Mouse (Mus musculus) heart, postnatal 4 days (tissue): Measurements from ENCODE around the gene B3gnt7. TPM values are rescaled to one million over a fixed set of nuclear protein-coding genes. Genes with fewer than 3 reads are reported as not detected.

ENCODE experiments used
- DNase-seq: peaks from one replicate; pipeline ENCODE4 v3.0.0; 2021
- total RNA-seq, 2 experiments: library from RNA; stranded (reverse); gene quantifications; 2 replicates each; pipeline ENCODE4 v1.2.3; 2021

Gene B3gnt7
- 1 to 10 TPM in 1 of 2 experiments, under 1 TPM in 1; 0.98 to 1.1 TPM for total RNA-seq

DNA sequence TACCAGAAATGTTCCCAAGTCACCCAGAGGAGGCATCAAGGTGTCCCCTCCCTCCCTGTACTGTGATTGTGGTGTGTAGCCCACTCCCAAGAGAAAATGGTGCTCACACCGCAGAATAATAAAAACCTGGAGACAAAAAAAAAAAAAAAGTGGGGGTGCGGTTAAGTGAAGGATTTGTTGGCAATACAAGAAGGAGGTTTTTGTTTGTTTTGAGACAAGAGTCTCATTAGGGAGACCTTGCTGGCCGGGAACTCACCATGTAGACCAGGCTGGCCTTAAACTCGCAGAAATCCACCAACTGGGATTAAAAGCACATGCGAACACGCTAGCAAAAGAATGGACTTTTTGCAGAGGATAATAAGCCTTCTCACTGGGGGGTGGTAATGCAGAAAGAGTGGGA is at the start of gene B3gnt7:
Gene B3gnt7, plus strand, starts transcription at position 301 of the 400 bp plus-strand sequence.
- no peak for DNase-seq

DNA sequence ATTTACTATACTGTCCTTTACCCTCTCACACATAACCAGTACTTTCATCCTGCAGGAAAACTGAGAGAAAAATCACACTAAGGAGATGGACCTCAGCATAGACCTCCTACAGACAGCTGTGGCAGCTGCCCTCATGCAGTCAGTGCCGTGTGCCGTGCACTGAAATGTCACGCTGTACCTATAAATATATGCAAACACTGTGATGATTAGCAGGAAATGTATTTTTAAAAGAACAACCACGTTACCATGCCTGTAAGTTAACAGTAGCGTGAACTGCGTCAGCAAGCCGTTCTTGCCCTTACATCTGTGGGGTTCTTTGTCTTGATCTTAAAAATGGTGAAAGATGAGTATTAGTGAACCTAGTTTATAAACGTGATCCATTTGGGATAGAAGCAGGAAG is 49.2 kb upstream of the B3gnt7 start:
- DNase-seq: no peak

DNA sequence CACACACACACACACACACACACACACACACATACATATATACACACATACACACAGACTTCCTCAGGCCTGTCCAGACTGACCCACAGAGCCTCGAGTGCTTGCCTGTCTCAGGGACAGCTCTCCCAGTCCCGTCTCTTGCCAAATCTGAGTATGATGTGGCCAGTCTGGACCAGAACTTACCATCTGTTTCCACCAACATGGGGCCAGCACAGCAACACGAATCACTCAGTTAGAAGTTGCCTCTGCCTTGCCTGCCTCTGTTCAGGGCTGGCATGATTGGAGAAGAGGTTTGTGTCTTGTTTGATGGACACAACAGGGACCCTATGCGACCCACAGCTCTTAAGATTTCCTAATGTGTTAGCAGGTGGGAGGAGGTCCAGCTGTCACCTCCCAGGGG is 46.3 kb upstream of the B3gnt7 start:
- no peak for DNase-seq

DNA sequence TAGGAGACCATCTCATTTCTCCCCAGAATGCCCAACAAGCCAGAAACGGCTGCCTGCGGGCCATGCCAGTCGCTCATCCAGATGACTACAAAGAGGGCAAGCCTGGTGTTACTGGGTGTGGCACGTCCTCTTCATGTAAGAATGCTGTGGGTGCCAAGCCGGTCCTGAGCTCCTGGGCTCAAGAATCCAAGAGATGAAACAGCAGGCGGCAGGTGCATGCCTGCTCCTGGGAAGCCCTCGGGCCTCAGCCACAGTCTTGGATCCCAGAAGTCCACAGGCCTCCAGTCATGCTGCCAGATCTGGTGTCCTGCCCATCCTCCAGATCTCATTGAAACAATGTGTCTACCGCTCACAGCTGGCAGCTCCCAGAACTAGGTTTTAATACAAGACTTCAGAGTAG is 45.4 kb upstream of the B3gnt7 start:
- no peak for DNase-seq

DNA sequence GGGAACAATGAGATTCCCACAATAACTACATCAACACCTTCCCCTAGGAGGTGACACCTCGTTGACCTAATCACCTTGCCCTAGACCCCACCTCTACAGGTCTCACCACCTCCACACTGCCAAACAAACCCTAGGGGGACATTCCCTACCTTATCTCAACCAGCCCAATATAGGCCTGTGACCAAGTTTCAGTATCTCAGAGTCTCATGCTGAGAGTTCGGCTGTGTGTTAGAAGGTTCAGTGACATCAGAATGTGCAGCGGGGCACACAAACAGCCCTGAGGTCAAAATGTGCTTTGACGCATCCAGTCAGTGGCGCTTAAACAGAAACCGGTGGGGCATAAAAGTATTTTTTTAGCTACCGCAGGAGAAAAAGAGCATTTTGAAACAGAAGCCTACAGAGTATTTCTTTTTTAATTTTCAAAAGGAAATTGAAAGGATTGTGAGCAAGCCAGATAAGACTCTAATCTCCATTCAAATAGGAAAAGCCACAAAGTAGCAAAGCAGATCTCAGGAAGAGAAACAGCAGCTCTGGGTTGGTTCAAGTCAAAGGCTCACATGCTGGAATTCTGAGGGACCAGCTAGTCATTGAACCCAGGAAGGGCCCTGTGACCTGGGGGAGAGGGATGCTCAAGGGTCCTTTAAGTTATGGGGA is 44.3 kb upstream of the B3gnt7 start:
- DNase-seq: no peak

DNA sequence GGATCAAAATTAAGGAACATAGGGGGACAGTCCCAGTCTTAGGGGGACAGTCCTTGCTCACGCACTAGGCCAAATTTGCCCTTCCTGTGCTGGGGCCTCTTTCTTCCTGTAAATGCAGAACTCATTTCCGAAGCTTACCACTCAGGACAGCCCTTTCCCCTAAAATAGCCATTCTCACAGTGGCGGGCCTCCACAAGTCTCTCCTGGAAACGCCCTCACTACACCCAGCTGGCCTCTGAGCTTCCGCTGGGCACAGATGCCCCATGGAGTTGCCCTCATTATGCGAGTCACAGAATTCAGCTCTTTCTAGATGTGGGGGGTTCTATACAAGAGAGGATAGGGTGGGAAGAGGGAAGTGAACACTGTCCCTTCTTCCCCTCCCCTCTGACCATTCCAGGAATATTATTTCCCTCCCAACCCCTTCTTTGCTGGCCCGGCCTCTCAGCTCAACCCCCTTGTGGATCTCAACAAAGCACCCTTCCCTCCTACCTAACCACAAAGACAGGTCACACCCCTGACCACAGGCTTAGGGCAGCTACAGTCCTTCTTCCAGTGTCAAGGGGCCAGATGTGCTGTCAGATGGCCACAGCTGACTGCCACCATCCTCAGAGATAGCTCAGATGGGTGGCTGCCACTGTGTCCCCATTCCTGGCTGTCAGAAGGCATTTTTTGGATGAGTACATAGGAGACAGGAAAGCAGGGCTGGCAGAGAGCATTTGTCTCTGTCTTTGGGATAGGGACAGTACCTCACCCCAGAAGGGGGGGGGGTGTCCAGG is 38.9 kb upstream of the B3gnt7 start:
- DNase-seq: no peak

DNA sequence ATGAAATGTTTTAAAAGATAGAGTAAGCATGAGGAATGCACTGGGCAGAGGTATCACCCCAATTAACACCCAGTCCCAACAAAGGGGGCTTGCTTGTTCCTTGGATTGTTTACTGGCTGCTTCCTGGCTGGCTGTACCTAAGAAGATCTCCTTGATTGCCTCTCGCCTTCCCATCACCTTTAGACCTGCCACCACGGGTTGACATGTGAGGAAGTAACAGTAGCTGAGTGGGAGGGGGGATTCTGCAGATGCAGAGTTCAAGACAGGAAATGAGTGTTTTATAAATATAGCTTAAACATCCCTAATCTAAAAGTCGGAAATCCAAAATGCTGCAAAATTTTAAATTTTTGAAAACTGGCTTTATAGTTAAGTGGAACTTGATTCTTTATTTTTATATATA is 37.6 kb upstream of the B3gnt7 start:
- DNase-seq: no peak

DNA sequence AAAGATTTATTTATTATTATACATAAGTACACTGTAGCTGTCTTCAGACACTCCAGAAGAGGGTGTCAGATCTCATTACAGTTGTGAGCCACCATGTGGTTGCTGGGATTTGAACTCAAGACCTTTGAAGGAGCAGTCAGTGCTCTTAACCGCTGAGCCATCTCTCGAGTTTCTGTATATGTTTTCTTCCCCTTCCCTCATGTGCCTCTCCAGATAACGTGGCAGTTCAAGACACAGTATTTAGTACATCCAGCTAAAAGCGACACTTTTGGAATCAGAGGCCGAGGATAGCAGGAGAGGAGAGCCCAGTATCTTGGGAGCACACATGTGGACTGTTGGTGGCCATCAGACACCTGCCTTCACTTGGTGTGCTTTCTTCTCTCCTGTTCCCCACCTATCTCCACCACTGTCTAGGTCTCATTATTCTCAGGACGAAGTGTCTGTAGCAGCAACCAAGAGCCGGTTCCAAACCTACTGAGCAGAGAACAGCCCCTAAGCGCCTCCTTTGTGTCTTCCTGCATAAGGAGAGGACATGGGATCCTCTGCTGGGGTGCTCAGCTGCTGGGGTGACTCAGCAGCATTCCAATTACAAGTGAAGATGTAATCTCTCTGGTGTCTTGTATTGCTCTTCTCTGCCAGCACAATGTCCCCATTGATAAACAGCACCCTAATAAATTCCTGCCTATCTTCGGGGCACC is 34.0 kb upstream of the B3gnt7 start:
- no peak for DNase-seq

DNA sequence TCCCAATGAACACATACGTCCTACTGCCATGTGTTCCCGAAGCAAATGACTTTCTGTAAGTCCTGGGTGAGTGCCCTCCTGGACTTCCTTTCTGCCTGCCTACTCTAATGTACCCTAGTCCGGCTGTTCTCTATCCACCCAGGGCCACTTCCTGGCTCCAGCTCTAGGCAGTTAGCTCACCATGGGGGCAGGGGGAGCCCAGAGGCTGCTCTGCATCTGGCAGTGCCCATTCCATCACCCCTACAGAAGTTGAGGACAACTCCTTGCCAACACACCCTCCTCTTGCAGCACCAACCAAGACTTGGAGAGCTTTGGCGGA is 33.5 kb upstream of the B3gnt7 start:
- DNase-seq: no peak

DNA sequence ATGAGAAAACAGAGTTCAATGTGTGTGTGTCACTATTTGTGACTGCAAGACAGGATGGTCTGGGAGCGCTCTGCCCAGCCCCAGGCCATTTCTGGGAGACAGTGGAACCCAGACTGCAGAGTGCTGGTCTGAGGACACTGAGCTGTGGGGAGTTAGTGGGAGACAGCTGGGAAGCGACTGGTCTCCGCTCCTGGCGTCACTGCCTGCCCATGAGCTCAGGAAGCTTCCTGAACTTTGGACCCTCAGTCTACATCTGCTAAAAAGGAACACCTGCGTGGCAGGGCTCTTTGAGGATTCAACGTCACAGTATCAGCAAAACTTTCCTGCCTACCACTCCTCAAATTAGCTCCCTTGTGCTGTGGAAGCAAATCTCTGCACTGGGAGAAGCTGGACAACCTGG is 30.9 kb upstream of the B3gnt7 start:
- no peak for DNase-seq

DNA sequence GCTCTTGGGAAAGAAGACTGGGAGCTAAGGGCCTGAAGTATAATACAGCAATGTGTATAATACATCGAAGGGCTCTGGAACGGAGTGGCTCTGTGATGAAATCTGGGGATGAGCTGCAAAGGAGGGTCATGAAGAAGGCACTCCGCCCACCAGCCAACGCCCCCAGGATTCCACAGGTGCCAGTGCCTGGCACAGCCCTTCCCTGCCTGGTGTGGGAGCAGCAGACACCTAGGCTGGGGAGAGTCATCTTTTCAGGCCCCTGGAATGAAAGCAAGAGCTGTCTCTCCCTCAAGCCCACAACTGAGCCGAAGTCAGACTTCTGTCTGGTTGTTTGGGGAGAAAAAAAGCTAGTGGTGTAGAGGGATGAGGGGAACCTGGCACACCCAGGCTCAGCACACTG is 25.6 kb upstream of the B3gnt7 start:
- no peak for DNase-seq

DNA sequence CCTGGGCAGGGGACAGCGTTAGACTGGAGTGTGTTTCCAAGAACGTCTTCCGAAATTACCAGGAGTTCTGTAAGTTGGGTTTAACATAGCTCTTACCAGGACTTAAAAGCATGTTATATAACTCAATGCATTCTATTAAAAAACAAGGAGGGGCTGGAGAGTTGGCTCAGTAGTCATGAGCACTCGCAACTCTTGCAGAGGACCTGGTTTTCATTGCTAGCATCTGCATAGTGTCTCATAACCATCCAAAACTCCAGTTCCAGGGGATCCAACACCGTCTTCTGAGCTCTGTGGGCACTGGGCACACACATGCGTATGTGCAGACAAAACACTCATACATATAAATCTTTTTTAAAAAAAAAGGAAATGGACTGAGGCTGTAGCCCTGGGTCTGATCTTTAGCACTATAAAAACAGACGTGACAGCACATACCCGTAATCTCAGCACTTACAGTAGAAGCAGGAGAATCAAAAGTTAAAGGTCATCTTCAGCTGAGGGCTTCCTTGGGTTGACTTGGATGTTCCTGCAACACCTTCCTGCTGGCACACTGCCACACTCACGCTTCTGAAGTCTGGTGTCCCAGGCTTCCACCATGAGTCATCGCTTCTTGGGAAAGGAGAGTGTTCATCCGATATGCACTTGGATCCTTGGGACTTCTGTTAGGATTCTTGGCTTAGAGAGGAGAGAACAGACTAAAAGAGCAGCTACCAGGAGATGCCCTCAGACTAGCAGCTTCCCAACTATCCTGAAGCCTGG is 20.7 kb upstream of the B3gnt7 start:
- no peak for DNase-seq

DNA sequence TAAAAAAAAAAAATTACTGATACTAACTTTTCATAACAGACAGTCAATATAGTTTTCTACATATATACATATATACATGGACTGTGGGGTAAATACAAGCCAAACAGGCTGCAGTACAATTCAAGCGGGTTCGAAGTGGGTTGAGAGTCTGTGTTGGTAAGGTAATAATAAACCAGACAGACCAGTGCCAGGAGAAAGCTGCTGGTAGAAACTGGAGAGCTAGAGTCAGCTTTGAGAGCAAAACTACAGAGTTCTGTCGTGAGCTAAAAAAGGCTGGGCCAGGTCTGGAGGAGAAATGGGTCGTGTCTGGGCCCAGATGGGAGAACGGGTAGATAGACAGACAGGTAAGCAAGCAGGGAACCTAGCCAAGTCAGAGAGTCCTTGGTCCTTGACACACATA is 18.5 kb upstream of the B3gnt7 start:
- no peak for DNase-seq

DNA sequence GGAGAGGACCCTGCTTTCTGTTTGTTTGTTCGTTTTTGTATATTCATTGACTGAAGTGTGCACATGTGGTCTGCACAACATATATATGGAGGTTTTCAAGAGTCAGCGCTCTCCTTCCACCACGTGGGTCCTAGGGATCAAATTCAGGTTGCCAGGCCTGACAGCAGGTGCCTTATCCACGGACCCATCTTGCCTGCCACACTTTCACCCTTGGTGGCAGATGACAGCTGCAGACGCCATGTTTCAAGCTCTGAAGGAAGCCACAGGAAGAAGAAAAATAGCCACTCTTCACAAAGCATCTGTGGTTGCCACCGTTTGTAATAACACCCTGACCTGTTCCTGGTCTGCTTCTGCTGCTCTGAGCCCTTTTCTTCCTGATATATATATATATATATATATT is 17.3 kb upstream of the B3gnt7 start:
- DNase-seq: no peak

DNA sequence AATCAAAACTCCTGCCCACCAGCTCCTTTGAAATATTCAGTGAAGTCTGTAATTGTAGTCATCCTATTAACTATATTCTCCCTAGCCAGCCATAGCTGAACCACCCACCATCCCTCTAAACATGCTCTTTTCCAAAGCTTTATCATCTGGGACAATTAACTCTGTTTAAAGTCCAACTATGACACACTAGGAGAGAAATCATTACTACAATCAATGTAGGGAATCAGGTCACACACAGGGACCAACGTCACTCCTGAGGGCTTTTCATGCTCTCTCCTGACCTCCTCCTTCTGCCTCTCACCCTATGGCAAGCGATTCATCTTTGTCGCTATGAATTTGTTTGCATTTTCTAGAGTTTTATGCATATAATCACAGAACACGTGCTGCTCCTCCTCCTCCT is 15.2 kb upstream of the B3gnt7 start:
- no peak for DNase-seq

DNA sequence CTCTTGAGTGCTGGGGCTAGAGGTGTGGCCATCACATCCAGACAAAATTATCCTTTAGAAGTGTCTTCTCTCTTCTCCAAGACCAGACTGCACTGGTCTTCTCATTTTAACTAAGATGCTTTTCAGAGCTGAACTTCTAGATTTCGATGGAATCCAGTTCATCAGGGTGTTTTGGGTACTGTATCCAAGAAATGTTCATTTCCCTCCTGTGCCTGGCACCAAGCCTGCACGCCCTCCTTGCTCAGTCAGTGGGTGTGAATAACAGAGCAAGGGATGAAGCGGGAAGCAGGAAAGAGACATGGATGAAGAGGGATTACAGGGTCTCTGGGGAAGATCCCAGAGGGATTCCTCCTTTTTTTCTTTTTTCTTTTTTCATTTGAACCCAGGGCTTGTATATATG is 12.2 kb upstream of the B3gnt7 start:
- no peak for DNase-seq

DNA sequence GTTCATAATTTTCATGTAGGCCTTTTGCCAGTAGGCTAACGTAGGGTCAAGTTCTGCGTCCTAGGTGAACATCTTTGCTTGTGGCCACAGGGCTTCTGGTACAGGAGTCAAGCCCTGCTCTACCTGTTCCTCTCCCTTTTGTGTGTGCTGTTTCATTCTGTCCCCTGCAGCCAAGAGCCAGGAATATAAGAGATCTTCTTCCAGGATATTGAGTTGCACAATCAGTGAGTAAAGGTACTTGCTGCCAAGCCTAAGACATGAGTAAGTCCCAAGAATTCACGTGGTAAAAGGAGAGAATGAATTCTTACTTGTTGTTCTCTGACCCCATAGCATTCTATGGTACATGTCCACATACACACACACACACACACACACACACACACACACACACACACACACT is 9.5 kb upstream of the B3gnt7 start:
- no peak for DNase-seq

DNA sequence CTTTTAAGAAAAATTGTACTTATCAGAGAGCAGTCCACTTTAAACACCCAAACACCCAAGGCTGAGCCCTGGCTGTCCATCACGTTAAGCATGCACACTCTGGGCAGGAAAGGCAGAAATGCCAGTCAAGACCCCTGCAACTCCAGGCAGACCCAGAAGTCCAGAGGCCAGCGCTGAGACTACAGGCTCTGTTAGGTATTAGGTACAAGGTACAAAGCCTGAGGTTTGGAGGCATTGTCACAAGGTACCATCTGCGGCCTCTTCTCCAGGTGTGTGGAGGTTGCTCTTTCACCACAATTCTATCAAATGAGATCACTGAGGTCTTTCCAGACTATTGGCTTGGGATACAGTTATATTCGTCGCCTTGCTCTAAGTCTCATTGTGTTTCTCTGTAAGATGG is 8.8 kb upstream of the B3gnt7 start:
- no peak for DNase-seq

DNA sequence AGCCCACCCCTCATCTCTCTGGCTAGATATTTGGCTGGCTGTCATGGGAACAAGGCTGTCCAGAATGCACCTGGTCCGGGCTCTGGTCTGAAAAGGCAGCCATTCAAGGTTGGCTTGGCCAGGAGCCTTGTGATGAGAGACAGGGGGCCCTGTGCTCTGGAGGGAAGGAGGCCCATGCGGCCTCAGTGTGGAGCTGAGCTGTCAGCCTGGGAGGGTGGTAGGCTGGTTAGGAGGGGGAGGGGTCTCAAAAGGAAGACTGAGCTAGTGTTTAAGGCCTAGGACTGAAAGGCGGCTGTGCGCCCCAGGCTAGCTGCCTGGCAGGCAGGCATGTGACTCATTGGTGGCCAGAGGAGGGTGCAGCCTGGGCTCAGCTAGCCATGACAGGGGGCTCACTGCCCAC is 8.2 kb upstream of the B3gnt7 start:
- no peak for DNase-seq

DNA sequence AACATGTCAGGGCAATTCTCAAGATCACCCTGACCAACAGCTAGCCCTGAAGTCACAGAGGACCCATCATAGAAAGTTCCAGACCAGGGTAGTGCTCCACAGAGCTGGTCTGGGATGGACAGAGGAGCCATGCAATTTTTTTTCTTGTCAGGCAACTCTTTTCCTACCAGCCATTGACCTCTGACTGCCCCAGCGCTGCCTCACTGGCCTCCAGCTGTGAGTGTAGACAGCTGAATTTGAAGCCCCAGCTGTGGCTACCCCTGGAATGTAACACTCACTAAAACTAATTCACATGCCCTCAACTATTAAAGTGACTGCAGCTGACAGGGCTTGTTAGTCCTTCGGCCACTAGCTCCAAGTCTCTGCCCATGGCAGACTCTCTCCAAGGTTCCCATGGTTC is 2.5 kb upstream of the B3gnt7 start:
- no peak for DNase-seq

DNA sequence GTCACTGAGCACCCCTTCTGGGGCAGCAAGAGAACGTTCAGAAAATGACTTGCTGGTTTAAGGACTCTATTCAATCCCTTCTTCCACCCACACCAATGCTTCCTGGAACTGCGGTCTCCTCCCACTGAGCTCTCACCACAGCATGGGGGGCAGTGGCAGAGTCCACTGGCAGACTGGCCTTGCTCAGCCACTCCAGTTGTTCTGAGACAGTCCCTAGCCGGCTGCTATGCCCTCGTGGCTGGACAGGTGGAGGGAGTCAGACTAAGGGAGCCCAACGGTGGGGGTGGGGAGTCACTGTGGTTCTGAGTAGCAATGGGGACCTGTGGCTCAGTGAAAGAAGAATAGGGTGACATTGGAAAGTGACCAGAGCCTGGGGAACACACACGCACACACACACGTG is 1.9 kb upstream of the B3gnt7 start:
- no peak for DNase-seq

DNA sequence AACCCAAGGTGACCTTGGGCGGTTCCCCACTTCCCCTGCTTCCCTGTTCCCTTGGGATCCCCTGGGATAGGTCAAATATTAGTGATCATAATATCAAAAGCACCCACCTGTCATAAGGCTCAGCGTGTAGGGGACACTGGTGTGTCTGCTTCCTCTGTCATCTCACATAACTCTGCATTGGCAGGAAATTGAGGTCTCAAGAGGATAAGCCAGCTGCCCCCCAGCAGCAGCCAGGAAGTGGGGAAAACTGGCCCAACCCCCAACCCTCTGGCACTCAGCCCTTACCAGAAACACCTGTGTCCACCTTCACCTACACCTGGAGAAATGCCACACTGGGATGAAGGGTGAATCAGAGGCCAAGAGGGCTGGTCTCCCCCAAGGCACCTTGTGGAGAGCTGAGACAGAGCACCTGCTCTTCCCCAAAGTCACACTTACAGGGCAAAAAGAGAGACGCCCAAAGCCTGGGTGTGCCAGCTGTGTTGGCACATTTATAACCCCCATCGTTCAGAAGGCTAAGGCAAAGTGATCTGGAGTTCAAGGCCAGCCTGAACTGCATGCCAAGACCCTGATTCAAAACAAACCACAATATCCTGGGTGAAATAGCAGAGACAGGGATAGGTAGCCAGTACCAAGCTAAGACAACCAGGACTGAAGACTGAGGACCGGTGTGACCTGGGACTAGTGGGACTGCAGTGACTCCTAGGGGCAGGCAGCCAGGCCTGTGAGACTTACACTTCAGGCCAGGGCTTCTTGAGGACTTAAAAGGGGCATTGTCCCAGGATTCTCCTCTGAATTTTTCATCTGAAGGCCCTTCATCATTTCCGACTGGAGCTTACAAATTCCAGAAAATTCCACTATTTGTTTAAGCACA is 1.2 kb upstream of the B3gnt7 start:
- DNase-seq: no peak
